Mouse (Mus musculus): ENCODE measurements at regions not wholly inside any gene's neighbourhood (a gene's known extent, or its start where the extent isn't known, plus 50 kb on each side); places are given as distances from the start of the nearest gene placed in this dataset.

- TF ChIP-seq CTCF (IDR thresholded peaks at IDR 0.05; ENCODE audit: low read depth, low read length) (no peak), EP300 (IDR thresholded peaks at IDR 0.05; ENCODE audit: insufficient read depth, low read depth, low read length) (no peak), POLR2A (IDR thresholded peaks at IDR 0.05; ENCODE audit: insufficient read depth, low read length) (no peak)
Measured at GRCm38 (mm10) chr8:26437571-26437970, 318.2 kb downstream of the Gm45692 start.
